Mouse (Mus musculus) kidney, embryonic 16.5 days (tissue): ENCODE results near the gene Tmem144. TPM values are rescaled to one million over a fixed set of nuclear protein-coding genes. Genes with fewer than 3 reads are reported as not detected.
A peak's percentile ranks its signal among the peaks of the same experiment; 100 is the strongest.

Source experiments
- ATAC-seq: fragments of 200-750 bp; cut with Nextera tagmentation; 2 replicates; pipeline ENCODE4 v1.8.0; 2017; ENCODE audit warnings: moderate TSS enrichment; ENCODE audit not compliant: low FRiP score, low TSS enrichment
- H3K27ac ChIP-seq: fragments of 300-500 bp; sonication (generic); 2 replicates; pipeline ENCODE4 v1.5.1; 2014; ENCODE audit warnings: low read length
- H3K27me3 ChIP-seq: fragments of 300-500 bp; sonication (generic); 2 replicates; pipeline ENCODE4 v1.6.1; 2014; ENCODE audit warnings: low read length, control low read depth, mixed read lengths; ENCODE audit not compliant: insufficient read depth
- H3K36me3 ChIP-seq: fragments of 300-500 bp; sonication (generic); 2 replicates; pipeline ENCODE4 v1.6.1; 2014; ENCODE audit warnings: low read length, control low read depth, mixed read lengths; ENCODE audit not compliant: insufficient read depth
- H3K4me1 ChIP-seq: fragments of 300-500 bp; sonication (generic); 2 replicates; pipeline ENCODE4 v1.6.1; 2014; ENCODE audit warnings: low read length, control low read depth, mixed read lengths; ENCODE audit not compliant: insufficient read depth
- H3K4me2 ChIP-seq: fragments of 300-500 bp; sonication (generic); replicated peaks from 2 replicates; pipeline ENCODE4 v1.6.1; 2014; ENCODE audit warnings: low read depth, low read length
- H3K4me3 ChIP-seq: fragments of 300-500 bp; sonication (generic); 2 replicates; pipeline ENCODE4 v1.5.1; 2014; ENCODE audit warnings: mild to moderate bottlenecking, low read length
- H3K9ac ChIP-seq: fragments of 300-500 bp; sonication (generic); replicated peaks from 2 replicates; pipeline ENCODE4 v1.6.1; 2014; ENCODE audit warnings: low read length
- H3K9me3 ChIP-seq: fragments of 300-500 bp; sonication (generic); 2 replicates; pipeline ENCODE4 v1.6.1; 2016; ENCODE audit warnings: low read length, control low read depth
- WGBS: fragments of 180-500 bp; shearing (Covaris S2); extraction: QIAGEN DNeasy Blood & Tissue Kit; methylation state at CpG from one replicate; pipeline ENCODE4 v1.1.7; 2014; 5-methylcytosine and 5-hydroxymethylcytosine counted together
- polyA plus RNA-seq: library from polyadenylated mRNA; unstranded; fragments of >200 nt; fragmentation: Nextera tagmentation; extraction: Ambion mirVana; gene quantifications from 2 replicates; pipeline ENCODE4 v1.2.1, GENCODE M21; 2015

Tmem144 gene
- polyA plus RNA-seq, 1 experiment from 2014 or later: 7.2 TPM

DNA sequence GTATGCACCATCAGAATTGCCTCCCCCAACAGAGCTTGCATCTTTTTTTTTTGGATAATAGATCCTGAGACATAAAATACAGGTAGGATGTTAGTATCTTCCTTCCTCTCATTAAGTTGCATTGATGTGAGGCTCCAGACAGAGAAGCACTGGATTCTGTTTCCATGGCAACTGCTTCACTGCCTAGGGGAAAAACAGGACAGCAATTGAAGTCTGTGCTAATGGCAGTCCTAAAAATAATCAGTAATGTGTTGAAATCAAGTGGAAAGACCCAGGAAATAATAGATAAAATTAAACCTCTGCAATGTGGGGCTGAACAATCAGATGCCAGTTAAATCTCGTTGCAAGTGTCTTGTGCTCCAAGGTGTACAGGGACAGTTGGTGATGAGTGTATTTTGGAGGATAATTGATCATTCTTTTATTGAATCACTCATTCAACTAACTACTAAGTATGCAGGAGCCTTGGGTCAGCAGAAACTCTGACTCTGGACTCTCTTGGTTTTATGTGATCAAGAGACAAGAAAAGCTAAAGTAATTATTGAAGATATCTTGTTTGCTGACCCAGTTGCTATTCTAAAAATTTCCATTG, 14.6 kb upstream of the Tmem144 start:
- 58% methylated on average over 1 of the region's 1 CpGs for whole genome bisulfite sequencing
- Histone ChIP-seq H3K27ac (no peak overlapping the region), H3K9me3 (no peaks in the 10 kb centered on the region), H3K4me1 (no peaks in the 10 kb centered on the region), H3K9ac (no peak overlapping the region), H3K4me2 (no peak overlapping the region), H3K4me3 (no peak overlapping the region), H3K36me3 (no peaks in the 10 kb centered on the region), H3K27me3 (no peaks in the 10 kb centered on the region)
- no peak for ATAC-seq

- 0 out of 2 replicates have a peak, but pooled peaks have one; percentile 39 for ATAC-seq
- no peak overlapping the region for H3K4me3 ChIP-seq
- no peaks in the 10 kb centered on the region for H3K36me3 ChIP-seq
- no peak overlapping the region for H3K27ac ChIP-seq
- H3K9me3 ChIP-seq: no peaks in the 10 kb centered on the region
- WGBS: 67% methylated on average over 9 of the region's 9 CpGs
- no peak overlapping the region for H3K4me2 ChIP-seq
- H3K27me3 ChIP-seq: no peaks in the 10 kb centered on the region
- H3K9ac ChIP-seq: no peak overlapping the region
- H3K4me1 ChIP-seq: no peaks in the 10 kb centered on the region
Measured at GRCm38 (mm10) chr3:79866526-79866925, 14.0 kb upstream of the Tmem144 start.

GRCm38 (mm10) chr3:79866089-79866488, 13.5 kb upstream of the Tmem144 start:
- Histone ChIP-seq H3K27me3 (no peaks in the 10 kb centered on the region), H3K27ac (no peak overlapping the region), H3K4me3 (no peak overlapping the region), H3K9ac (no peak overlapping the region), H3K4me2 (no peak overlapping the region), H3K9me3 (no peaks in the 10 kb centered on the region), H3K36me3 (no peaks in the 10 kb centered on the region), H3K4me1 (no peaks in the 10 kb centered on the region)
- no peak for ATAC-seq
- WGBS: 43% methylated on average over 3 of the region's 3 CpGs

DNA sequence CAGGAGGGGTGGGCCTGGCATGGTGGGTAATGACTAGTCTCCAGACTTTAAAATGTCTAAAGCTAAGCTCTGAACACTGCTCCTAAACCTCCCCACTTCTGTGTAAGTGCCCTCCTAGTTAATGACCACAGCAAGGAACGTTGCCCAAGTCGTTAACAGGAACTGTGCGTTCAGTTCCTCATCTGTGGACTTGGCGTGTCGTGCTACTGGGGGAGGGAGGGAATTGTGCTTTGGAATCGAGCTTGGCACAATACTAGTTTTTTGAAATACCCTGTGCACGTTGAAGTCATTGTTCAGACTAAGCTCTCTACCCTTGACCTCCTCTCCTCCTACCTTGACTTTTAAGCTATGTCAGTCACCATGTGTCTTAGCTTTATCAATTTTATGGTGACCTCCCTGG, 12.3 kb upstream of the Tmem144 start:
- 46% methylated on average over 7 of the region's 7 CpGs for WGBS
- H3K4me2 ChIP-seq: no peak overlapping the region
- no peaks in the 10 kb centered on the region for H3K27me3 ChIP-seq
- H3K9me3 ChIP-seq: no peaks in the 10 kb centered on the region
- 0 out of 2 replicates have a peak, but pooled peaks have one; percentile 39 for ATAC-seq
- H3K27ac ChIP-seq: no peak overlapping the region
- H3K36me3 ChIP-seq: no peaks in the 10 kb centered on the region
- H3K4me1 ChIP-seq: no peaks in the 10 kb centered on the region
- no peak overlapping the region for H3K9ac ChIP-seq
- H3K4me3 ChIP-seq: no peak overlapping the region

GRCm38 (mm10) chr3:79858221-79858620, 5.6 kb upstream of the Tmem144 start:
- Histone ChIP-seq H3K4me3 (no peak overlapping the region), H3K9ac (no peak overlapping the region), H3K36me3 (no peaks in the 10 kb centered on the region), H3K4me1 (peaks cover 4% of the 10 kb centered on the region; the same call in 1 of the 2 replicates), H3K27ac (no peak overlapping the region), H3K4me2 (no peak overlapping the region), H3K9me3 (no peaks in the 10 kb centered on the region), H3K27me3 (no peaks in the 10 kb centered on the region)
- no peak for ATAC-seq
- WGBS: 88% methylated on average over 3 of the region's 3 CpGs

DNA sequence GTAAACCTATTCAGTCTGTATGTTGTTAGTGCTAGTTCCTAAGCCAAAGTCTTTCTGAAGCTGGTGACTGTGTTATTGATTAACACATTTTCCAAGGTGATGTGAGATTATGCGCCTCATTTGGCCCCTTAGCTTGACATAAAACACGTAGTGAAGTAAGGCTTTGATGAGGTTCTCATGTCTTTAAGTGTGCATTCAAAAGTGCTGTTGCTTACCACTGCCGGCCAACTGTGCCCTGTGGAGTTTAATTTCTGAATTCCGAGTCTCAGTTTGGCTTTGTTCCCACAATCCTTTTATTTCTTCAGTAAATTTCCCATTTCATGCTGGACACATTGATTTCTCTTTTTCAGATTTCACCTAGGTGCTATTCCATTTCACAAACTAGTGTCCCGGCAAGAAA, 5.2 kb upstream of the Tmem144 start:
- no peaks in the 10 kb centered on the region for H3K9me3 ChIP-seq
- no peak for ATAC-seq
- no peak overlapping the region for H3K27ac ChIP-seq
- no peak overlapping the region for H3K9ac ChIP-seq
- H3K36me3 ChIP-seq: no peaks in the 10 kb centered on the region
- WGBS: 48% methylated on average over 5 of the region's 5 CpGs
- H3K4me1 ChIP-seq: peaks cover 4% of the 10 kb centered on the region; the same call in 1 of the 2 replicates
- H3K4me3 ChIP-seq: no peak overlapping the region
- no peaks in the 10 kb centered on the region for H3K27me3 ChIP-seq
- no peak overlapping the region for H3K4me2 ChIP-seq

- Histone ChIP-seq H3K27ac (no peak overlapping the region), H3K4me3 (no peak overlapping the region), H3K9me3 (no peaks in the 10 kb centered on the region), H3K4me1 (no peaks in the 10 kb centered on the region), H3K9ac (no peak overlapping the region), H3K4me2 (no peak overlapping the region), H3K36me3 (no peaks in the 10 kb centered on the region), H3K27me3 (no peaks in the 10 kb centered on the region)
- ATAC-seq: no peak
- WGBS: 84% methylated on average over 3 of the region's 3 CpGs
Measured at GRCm38 (mm10) chr3:79852108-79852507, 465 bp downstream of the Tmem144 start.

- H3K27ac ChIP-seq: no peak overlapping the region
- WGBS: 40% methylated on average over 6 of the region's 6 CpGs
- no peak overlapping the region for H3K4me2 ChIP-seq
Measured at GRCm38 (mm10) chr3:79850656-79851055, 1.9 kb downstream of the Tmem144 start.

DNA sequence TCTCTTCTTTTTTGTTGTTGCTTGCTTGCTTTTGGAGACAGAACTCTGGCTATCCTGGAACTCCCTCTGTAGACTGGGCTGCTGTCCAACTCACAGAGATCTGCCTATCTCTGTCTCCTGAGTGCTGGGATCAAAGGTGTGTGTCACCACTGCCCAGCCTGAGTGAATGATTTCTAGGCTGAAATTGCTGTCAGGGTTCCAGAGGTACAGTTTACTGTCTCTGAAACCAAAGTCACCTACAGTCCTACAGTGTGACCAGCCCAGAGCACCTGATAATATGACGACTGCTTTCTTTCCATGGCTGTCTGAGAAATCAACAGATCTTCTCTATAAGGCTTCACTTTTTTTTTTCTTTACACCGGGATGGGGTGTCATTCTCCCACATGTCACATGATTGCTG, 3.0 kb downstream of the Tmem144 start:
- no peaks in the 10 kb centered on the region for H3K27me3 ChIP-seq
- no peaks in the 10 kb centered on the region for H3K36me3 ChIP-seq
- no peak overlapping the region for H3K9ac ChIP-seq
- WGBS: 71% methylated on average over 2 of the region's 2 CpGs
- no peak overlapping the region for H3K27ac ChIP-seq
- H3K4me2 ChIP-seq: no peak overlapping the region
- no peaks in the 10 kb centered on the region for H3K4me1 ChIP-seq
- no peak overlapping the region for H3K4me3 ChIP-seq
- no peaks in the 10 kb centered on the region for H3K9me3 ChIP-seq
- peak; percentile 62; the same call in 1 of the 2 replicates for ATAC-seq

More at GRCm38 (mm10) chr3:79850656-79851055, 1.9 kb downstream of the Tmem144 start:
- H3K4me3 ChIP-seq: no peak overlapping the region
- H3K9me3 ChIP-seq: no peaks in the 10 kb centered on the region
- no peaks in the 10 kb centered on the region for H3K27me3 ChIP-seq
- no peak for ATAC-seq
- no peaks in the 10 kb centered on the region for H3K36me3 ChIP-seq
- H3K9ac ChIP-seq: no peak overlapping the region
- no peaks in the 10 kb centered on the region for H3K4me1 ChIP-seq

DNA sequence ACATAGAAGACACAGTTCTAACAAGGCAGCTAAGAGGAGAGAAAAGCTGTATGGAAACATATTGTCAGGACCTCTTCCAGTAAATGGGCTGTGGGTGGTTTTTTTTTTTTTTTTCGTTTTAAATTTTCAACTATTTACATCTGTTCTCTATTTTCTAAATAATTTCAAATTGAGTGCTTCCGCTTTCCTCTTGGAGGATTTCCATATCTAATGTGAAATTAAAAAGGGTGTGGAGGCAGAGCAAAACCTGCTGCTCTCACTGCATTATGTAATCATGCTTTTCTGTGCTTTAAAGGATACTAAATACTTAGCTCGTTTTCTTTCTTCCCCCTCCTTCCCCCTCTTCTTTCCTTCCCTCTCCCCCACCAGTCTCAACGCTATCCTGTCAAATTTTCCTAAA, 3.7 kb downstream of the Tmem144 start:
- Histone ChIP-seq H3K9me3 (no peaks in the 10 kb centered on the region), H3K4me3 (no peak overlapping the region), H3K27ac (no peak overlapping the region), H3K9ac (no peak overlapping the region), H3K4me2 (no peak overlapping the region), H3K4me1 (no peaks in the 10 kb centered on the region), H3K27me3 (no peaks in the 10 kb centered on the region), H3K36me3 (no peaks in the 10 kb centered on the region)
- ATAC-seq: no peak
- 44% methylated on average over 4 of the region's 4 CpGs for WGBS
